Mouse (Mus musculus) brain, embryonic 14.5 days (tissue): ENCODE measurements at regions not wholly inside any gene's neighbourhood (a gene's known extent, or its start where the extent isn't known, plus 50 kb on each side); places are given as distances from the start of the nearest gene placed in this dataset.

Source experiments
- CTCF ChIP-seq: fragments of 200-500 bp; IDR thresholded peaks from 2 replicates; pipeline ENCODE4 v1.5.1; 2012; ENCODE audit warnings: inconsistent platforms, mild to moderate bottlenecking, moderate library complexity, borderline replicate concordance; ENCODE audit not compliant: insufficient read depth, insufficient read length; ENCODE audit errors: extremely low read depth
- POLR2A ChIP-seq: fragments of 200-500 bp; IDR thresholded peaks from 2 replicates; pipeline ENCODE4 v1.6.1; 2012; ENCODE audit warnings: mild to moderate bottlenecking, inconsistent platforms, borderline replicate concordance; ENCODE audit not compliant: poor library complexity, insufficient read depth, insufficient read length, severe bottlenecking; ENCODE audit errors: extremely low read depth

DNA sequence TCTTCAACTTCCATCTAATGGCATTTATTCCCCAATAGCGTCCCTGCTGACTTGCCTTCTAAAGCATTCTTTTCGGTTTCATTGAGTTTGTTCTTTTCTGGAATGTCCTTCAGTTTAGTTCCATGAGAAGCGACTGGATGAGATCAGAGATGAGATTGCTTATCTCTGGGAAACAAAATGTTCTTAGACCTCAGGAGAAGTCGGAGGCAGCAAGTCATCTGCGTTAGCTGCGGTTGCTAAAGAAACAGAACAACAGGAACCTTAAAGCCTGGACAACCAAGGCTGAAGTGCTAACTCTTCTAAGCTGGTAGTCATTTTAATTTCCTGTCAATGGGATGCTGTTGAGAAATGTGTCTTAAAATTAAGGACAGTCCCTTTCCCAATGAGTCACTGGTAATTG lies 365.3 kb downstream of the Pbx1 start:
- TF ChIP-seq CTCF (no peak), POLR2A (no peak)
